Mouse (Mus musculus) heart, adult 2 months (tissue): ENCODE measurements around the gene Nucb2. TPM values are rescaled to one million over a fixed set of nuclear protein-coding genes. Genes with fewer than 3 reads are reported as not detected.

Experiments used
- DNase-seq, 2 experiments: peaks; one replicate each; pipeline ENCODE4 v3.0.0; 2021
- H3K27ac ChIP-seq: fragments of 200-600 bp; 2 replicates; pipeline ENCODE4 v1.8.1; 2022
- H3K27me3 ChIP-seq: fragments of 200-500 bp; 2 replicates; pipeline ENCODE4 v1.6.1; 2012; ENCODE audit warnings: mild to moderate bottlenecking, low read length, inconsistent platforms, mixed read lengths; ENCODE audit not compliant: control insufficient read depth, insufficient read depth
- H3K36me3 ChIP-seq: fragments of 200-500 bp; 2 replicates; pipeline ENCODE4 v1.6.1; 2012; ENCODE audit warnings: low read length, inconsistent platforms; ENCODE audit not compliant: control insufficient read depth, insufficient read depth
- H3K4me1 ChIP-seq: fragments of 200-500 bp; 2 replicates; pipeline ENCODE4 v1.6.1; 2011; ENCODE audit warnings: low read length; ENCODE audit not compliant: control insufficient read depth, insufficient read depth
- H3K4me3 ChIP-seq: fragments of 200-600 bp; 2 replicates; pipeline ENCODE4 v1.8.1; 2022
- H3K79me2 ChIP-seq: fragments of 200-500 bp; replicated peaks from 2 replicates; pipeline ENCODE4 v1.6.1; 2012; ENCODE audit warnings: mild to moderate bottlenecking, inconsistent platforms, low read length, moderate library complexity, mixed read lengths; ENCODE audit not compliant: control insufficient read depth, insufficient read depth
- H3K9ac ChIP-seq: fragments of 200-500 bp; 2 replicates; pipeline ENCODE4 v1.6.1; 2012; ENCODE audit warnings: low read depth, mild to moderate bottlenecking, control low read depth, inconsistent platforms, low read length, mixed read lengths
- CTCF ChIP-seq: fragments of 200-600 bp; IDR thresholded peaks from 2 replicates; pipeline ENCODE4 v1.8.1; 2022; ENCODE audit warnings: antibody characterized with exemption, mild to moderate bottlenecking, moderate library complexity
- EP300 ChIP-seq: fragments of 200-500 bp; IDR thresholded peaks from 2 replicates; pipeline ENCODE4 v1.6.1; 2011; ENCODE audit warnings: low read depth, low read length, control low read depth; ENCODE audit not compliant: insufficient read depth
- POLR2A ChIP-seq: fragments of 200-500 bp; IDR thresholded peaks from 2 replicates; pipeline ENCODE4 v1.6.1; 2011; ENCODE audit warnings: mild to moderate bottlenecking, low read depth, low read length, control low read depth; ENCODE audit not compliant: insufficient read depth
- WGBS: fragments of 180-500 bp; shearing (Covaris S2); methylation state at CpG from one replicate; pipeline ENCODE4 v1.1.7; 2018; 5-methylcytosine and 5-hydroxymethylcytosine counted together
- intact Hi-C: fragments of 180-260 bp; cut with DNase I; formaldehyde crosslinking; loops from one replicate; pipeline ENCODE4 v1.15.1; 2025
- long read RNA-seq: library from polyadenylated mRNA; stranded (forward); transcript quantifications from one replicate; pipeline ENCODE4 v2.0.0, GENCODE M21; 2021
- polyA plus RNA-seq: library from polyadenylated mRNA; depleted of rRNA; stranded (reverse); fragments of >200 nt; gene quantifications from 2 replicates; pipeline ENCODE4 v1.2.3, GENCODE M21; 2012; rRNA removed
- total RNA-seq, 2 experiments: library from RNA; stranded (reverse); gene quantifications; 2 replicates each; pipeline ENCODE4 v1.2.3; 2021

The Nucb2 gene
- total RNA-seq (1 to 10 TPM; 6.9 to 7.3 TPM), polyA plus RNA-seq (1.8 and 2.3 TPM in 2 replicates)
- long read RNA-seq, transcript Nucb2-201 (14 exons, 1,685 nt): major isoform, 7 of 10 reads
- long read RNA-seq, partial matches to known transcripts: 1 of 10 reads
- long read RNA-seq, other reads (novel, unspliced or antisense): 2 of 10 reads

DNA sequence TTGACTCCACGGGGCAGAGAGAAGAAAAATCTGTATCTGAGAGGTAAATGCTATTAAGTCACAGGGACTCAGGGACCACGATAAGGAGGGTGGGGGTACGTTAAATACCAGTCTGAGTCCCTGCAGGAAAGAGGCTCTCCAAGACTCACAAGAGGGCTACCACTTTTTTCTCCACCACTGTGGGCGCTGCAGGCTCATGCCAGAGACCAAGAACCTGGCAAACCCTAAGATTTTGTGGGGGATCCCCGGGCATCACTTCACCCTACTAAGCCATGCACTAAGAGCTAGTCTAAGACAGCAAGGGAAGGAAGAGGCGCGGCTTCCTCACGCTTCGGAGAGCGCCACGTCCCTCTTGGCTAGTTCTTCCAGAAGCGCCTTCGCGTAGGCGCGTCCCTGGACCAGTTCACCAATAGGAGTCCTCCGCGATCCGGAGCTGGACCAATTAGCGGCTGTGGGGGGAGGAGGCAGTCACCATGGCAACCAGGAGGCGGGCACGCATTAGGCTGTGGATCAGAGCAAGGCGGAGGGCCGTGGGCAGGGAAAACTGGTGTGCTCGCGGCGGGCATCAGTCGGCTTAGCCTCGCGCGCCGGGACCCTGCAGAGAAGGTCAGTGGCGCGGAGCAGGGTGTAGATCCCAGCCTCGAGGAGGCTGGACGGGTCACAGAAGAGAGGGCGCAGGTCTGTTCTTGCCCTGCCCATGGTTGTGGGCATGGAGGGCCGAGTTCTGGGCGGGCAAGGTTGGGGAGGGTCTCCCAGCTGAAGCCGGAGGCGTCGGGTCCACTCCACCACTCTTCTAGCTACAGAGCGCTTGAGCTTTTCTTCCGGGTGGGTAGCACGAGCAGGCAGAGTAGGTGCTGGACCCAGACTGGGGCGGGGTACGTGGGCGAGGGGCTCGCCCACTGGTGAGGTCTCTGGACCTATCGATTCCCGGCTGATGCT lies at the start of gene Nucb2:
Gene Nucb2, plus strand, starts transcription at position 491 of the 939 bp plus-strand sequence.
- TF ChIP-seq POLR2A (peak; percentile 72), EP300 (0 out of 2 replicates have a peak, but pooled peaks have one; percentile 36), CTCF (peak; percentile 54)
- H3K27ac ChIP-seq: peak within 1 kb of the TSS; percentile 86
- intact Hi-C loops: loop anchor here (5.0 kb wide), 1 partner anchor 47 kb away; no protein-coding TSS in a partner anchor
- H3K36me3 ChIP-seq: no peaks in the 10 kb centered on the region
- no peaks in the 10 kb centered on the region for H3K27me3 ChIP-seq
- H3K4me3 ChIP-seq: peak within 1 kb of the TSS; percentile 83
- no peaks in the 10 kb centered on the region; the same call in 1 of the 2 replicates for H3K79me2 ChIP-seq
- peak within 1 kb of the TSS; percentile 89 for H3K9ac ChIP-seq
- H3K4me1 ChIP-seq: no peaks in the 10 kb centered on the region
- WGBS: under 1% methylated on average over 51 of the region's 51 CpGs
- DNase-seq: peak; percentile 97 to 98

DNA sequence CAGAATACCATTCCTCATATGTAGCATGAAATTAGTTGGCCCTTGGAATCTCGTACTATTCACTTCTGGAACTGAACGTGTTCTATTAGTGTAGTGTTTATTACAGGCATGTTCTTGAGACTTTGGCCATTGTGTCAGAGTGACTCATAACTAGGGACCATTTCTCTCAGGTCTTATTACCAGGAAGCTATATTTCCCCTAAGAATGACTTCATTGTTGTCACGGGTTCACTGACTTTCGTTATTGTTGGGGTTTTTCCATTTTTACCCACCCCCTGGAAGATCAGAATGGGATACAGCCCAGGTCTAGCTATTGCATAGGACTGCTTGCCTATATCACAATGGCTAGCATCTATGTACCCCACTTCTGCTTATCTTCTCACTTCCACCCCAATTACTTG lies 47.2 kb upstream of the Nucb2 start:
- TF ChIP-seq POLR2A: no peak
- no peak for TF ChIP-seq EP300
- no peak for TF ChIP-seq CTCF
- Histone ChIP-seq H3K9ac (no peak overlapping the region), H3K4me3 (no peak overlapping the region), H3K79me2 (no peaks in the 10 kb centered on the region), H3K36me3 (no peaks in the 10 kb centered on the region), H3K27me3 (no peaks in the 10 kb centered on the region), H3K4me1 (peaks cover 6% of the 10 kb centered on the region), H3K27ac (peak overlapping the region; percentile 66)
- no peak for DNase-seq
- intact Hi-C loops: loop anchor here (5.0 kb wide), 1 partner anchor 45 kb away; the partner anchor contains the start of gene Nucb2
- WGBS: 42% methylated on average over 4 of the region's 4 CpGs

DNA sequence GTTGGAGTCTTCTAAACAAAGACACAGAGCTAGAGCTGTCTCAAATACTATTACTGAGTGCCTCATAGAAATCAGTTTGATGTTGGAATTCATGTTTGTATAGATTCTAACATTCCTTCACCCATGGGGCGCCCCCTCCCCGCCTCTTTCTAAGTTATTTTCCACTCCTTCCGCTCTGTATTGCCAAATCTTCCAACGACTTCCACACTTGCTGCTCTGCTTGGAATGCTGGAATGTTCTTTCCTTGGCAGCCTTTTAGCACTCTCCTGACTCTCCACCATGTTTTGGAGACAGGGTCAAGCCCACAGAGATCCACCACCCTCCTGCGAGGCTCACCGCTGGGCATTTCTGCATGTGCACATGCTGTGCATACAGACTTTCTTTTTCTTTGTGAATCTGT lies 46.8 kb upstream of the Nucb2 start:
- TF ChIP-seq CTCF (no peak), EP300 (0 out of 2 replicates have a peak, but pooled peaks have one; percentile 44), POLR2A (no peak)
- Histone ChIP-seq H3K27ac (peak overlapping the region; percentile 66), H3K9ac (no peak overlapping the region), H3K4me1 (peaks cover 8% of the 10 kb centered on the region), H3K36me3 (no peaks in the 10 kb centered on the region), H3K4me3 (no peak overlapping the region), H3K79me2 (no peaks in the 10 kb centered on the region), H3K27me3 (no peaks in the 10 kb centered on the region)
- WGBS: 47% methylated on average over 6 of the region's 6 CpGs
- DNase-seq: peak in 1 of 2 experiments; percentile 9
- intact Hi-C loops: loop anchor here (5.0 kb wide), 1 partner anchor 45 kb away; the partner anchor contains the start of gene Nucb2

DNA sequence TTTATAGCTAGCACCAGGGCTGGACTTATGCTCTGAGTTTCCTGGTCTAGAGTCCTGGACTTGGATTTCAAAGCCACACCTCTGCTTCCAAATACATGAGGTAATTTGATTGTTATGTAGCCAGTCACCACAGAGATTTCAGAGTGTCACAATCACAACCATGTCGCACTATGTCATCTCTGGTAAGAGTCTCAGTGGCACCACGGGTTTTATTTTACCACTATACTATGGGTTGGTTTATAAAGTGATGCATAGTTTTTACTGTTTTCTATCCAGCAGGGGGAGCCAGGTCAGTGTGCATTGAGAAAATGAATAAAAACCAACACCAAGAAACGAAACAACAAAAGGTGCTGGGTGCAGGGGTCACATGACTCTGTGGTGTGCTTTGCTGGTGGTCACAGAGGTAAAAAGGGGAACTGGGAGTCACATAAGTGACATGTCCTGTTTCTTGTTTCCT lies 45.2 kb upstream of the Nucb2 start:
- intact Hi-C loops: loop anchor here (1.0 to 5.0 kb wide), 3 partner anchors 43 to 149 kb away; partner anchors contain the start of gene Nucb2
- Histone ChIP-seq H3K27me3 (no peaks in the 10 kb centered on the region), H3K9ac (no peak overlapping the region), H3K36me3 (no peaks in the 10 kb centered on the region), H3K4me3 (no peak overlapping the region), H3K79me2 (no peaks in the 10 kb centered on the region), H3K27ac (no peak overlapping the region), H3K4me1 (peaks cover 8% of the 10 kb centered on the region)
- no peak for TF ChIP-seq EP300
- TF ChIP-seq CTCF: peak; percentile 76
- no peak for TF ChIP-seq POLR2A
- DNase-seq: peak in 1 of 2 experiments; percentile 10
- WGBS: 13% methylated on average over 3 of the region's 3 CpGs

DNA sequence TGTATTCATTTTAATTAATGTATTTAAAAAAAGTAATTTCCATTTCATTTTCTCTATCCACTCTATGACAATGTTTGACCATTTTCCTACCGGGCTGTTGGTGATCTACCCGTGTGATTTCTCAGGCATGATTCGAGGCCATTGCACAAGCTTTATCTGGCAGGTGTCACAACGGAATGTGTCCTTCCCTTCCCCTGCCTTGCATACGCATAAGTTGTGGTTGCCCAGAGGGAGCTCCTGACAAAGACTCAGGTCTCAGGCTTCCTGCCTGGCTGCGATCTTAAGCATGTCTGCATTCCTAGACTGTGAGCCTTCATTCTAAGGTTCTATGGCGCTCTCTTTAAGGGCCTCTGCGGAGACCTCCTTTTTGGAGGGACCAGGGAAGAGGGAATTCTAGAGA lies 42.1 kb upstream of the Nucb2 start:
- no peak for DNase-seq
- Histone ChIP-seq H3K4me1 (peaks cover 8% of the 10 kb centered on the region), H3K9ac (no peak overlapping the region), H3K27me3 (no peaks in the 10 kb centered on the region), H3K27ac (no peak overlapping the region), H3K79me2 (no peaks in the 10 kb centered on the region), H3K4me3 (no peak overlapping the region), H3K36me3 (no peaks in the 10 kb centered on the region)
- intact Hi-C loops: no loop called here
- TF ChIP-seq POLR2A: no peak
- no peak for TF ChIP-seq EP300
- TF ChIP-seq CTCF: no peak
- 22% methylated on average over 8 of the region's 8 CpGs for WGBS

DNA sequence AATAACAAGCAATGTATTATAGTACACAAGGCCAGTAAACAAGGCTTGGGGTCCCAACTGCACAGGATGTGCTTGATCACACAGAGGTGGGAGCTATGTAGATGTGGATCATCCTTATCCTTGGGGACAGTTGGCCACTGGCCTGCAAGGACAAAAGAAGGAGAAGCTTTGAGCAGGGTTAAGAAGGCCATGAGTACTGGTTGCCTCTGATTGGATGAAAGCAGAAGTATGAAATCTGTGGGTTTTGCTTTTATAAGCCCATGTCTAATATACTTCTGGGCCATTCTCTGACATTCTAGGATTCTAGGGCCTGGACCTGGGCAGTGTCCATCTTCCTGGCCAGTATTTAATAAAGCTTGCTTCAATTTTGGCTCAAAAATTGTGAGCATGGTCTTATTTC lies 28.3 kb upstream of the Nucb2 start:
- intact Hi-C loops: no loop called here
- no peak overlapping the region for H3K27ac ChIP-seq

More for the DNA sequence above, 28.3 kb upstream of the Nucb2 start:
- H3K27me3 ChIP-seq: no peaks in the 10 kb centered on the region
- no peaks in the 10 kb centered on the region for H3K4me1 ChIP-seq
- no peak overlapping the region for H3K4me3 ChIP-seq
- H3K9ac ChIP-seq: no peak overlapping the region
- no peaks in the 10 kb centered on the region for H3K36me3 ChIP-seq
- DNase-seq: no peak
- no peak for TF ChIP-seq CTCF
- TF ChIP-seq EP300: no peak
- TF ChIP-seq POLR2A: no peak
- H3K79me2 ChIP-seq: no peaks in the 10 kb centered on the region
